Mouse (Mus musculus) limb, embryonic 15.5 days (tissue): Measurements from ENCODE around the gene Kdm2b. TPM values are rescaled to one million over a fixed set of nuclear protein-coding genes. Genes with fewer than 3 reads are reported as not detected.

Source experiments
- ATAC-seq: fragments of 200-750 bp; cut with Nextera tagmentation; 2 replicates; pipeline ENCODE4 v1.8.0; 2017; ENCODE audit warnings: low read depth, moderate TSS enrichment; ENCODE audit not compliant: insufficient number of reproducible peaks, low FRiP score, low TSS enrichment
- H3K27ac ChIP-seq: fragments of 300-500 bp; sonication (generic); 2 replicates; pipeline ENCODE4 v1.5.1; 2015; ENCODE audit warnings: moderate library complexity, mild to moderate bottlenecking, inconsistent platforms
- H3K27me3 ChIP-seq: fragments of 300-500 bp; sonication (generic); 2 replicates; pipeline ENCODE4 v1.6.1; 2015; ENCODE audit warnings: inconsistent platforms
- H3K36me3 ChIP-seq: fragments of 300-500 bp; sonication (generic); 2 replicates; pipeline ENCODE4 v1.6.1; 2015; ENCODE audit warnings: inconsistent platforms
- H3K4me1 ChIP-seq: fragments of 300-500 bp; sonication (generic); 2 replicates; pipeline ENCODE4 v1.6.1; 2015; ENCODE audit warnings: inconsistent platforms
- H3K4me2 ChIP-seq: fragments of 300-500 bp; sonication (generic); 2 replicates; pipeline ENCODE4 v1.6.1; 2015; ENCODE audit warnings: mild to moderate bottlenecking, inconsistent platforms
- H3K4me3 ChIP-seq: fragments of 300-500 bp; sonication (generic); 2 replicates; pipeline ENCODE4 v1.5.1; 2015; ENCODE audit warnings: mild to moderate bottlenecking, inconsistent platforms
- H3K9ac ChIP-seq: fragments of 300-500 bp; sonication (generic); 2 replicates; pipeline ENCODE4 v1.6.1; 2015; ENCODE audit warnings: inconsistent platforms
- H3K9me3 ChIP-seq: fragments of 300-500 bp; sonication (generic); 2 replicates; pipeline ENCODE4 v1.6.1; 2016; ENCODE audit warnings: inconsistent platforms
- WGBS: fragments of 180-500 bp; shearing (Covaris S2); methylation state at CpG from one replicate; pipeline ENCODE4 v1.1.7; 2015; 5-methylcytosine and 5-hydroxymethylcytosine counted together
- polyA plus RNA-seq: library from polyadenylated mRNA; unstranded; fragments of >200 nt; fragmentation: Nextera tagmentation; extraction: Ambion mirVana; gene quantifications from 2 replicates; pipeline ENCODE4 v1.2.1, GENCODE M21; 2015

Gene Kdm2b
- polyA plus RNA-seq, 1 experiment from 2014 or later: 46.0 TPM

- Histone ChIP-seq H3K4me3 (no peak overlapping the region), H3K4me1 (peaks cover 36% of the 10 kb centered on the region), H3K9ac (no peak overlapping the region), H3K4me2 (no peak overlapping the region), H3K36me3 (peaks cover 5% of the 10 kb centered on the region), H3K27ac (no peak overlapping the region), H3K9me3 (no peaks in the 10 kb centered on the region), H3K27me3 (no peaks in the 10 kb centered on the region)
- 92% methylated on average over 6 of the region's 6 CpGs for WGBS
- no peak for ATAC-seq
Observed at GRCm38 (mm10) chr5:123024312-123024711, 34.7 kb upstream of the Kdm2b start.

- WGBS: 42% methylated on average over 6 of the region's 6 CpGs
- ATAC-seq: no peak
Observed at GRCm38 (mm10) chr5:123023049-123023448, 33.4 kb upstream of the Kdm2b start.

GRCm38 (mm10) chr5:123021438-123021837 lies 31.8 kb upstream of the Kdm2b start:
- Histone ChIP-seq H3K27me3 (no peaks in the 10 kb centered on the region), H3K9ac (no peak overlapping the region), H3K4me2 (no peak overlapping the region), H3K4me3 (no peak overlapping the region), H3K36me3 (no peaks in the 10 kb centered on the region), H3K4me1 (peaks cover 38% of the 10 kb centered on the region), H3K9me3 (no peaks in the 10 kb centered on the region), H3K27ac (no peak overlapping the region)
- 92% methylated on average over 7 of the region's 7 CpGs for WGBS
- no peak for ATAC-seq

More at GRCm38 (mm10) chr5:123023049-123023448, 33.4 kb upstream of the Kdm2b start:
- Histone ChIP-seq H3K27me3 (no peaks in the 10 kb centered on the region), H3K36me3 (no peaks in the 10 kb centered on the region), H3K4me3 (no peak overlapping the region), H3K4me1 (peaks cover 43% of the 10 kb centered on the region), H3K9ac (no peak overlapping the region), H3K9me3 (no peaks in the 10 kb centered on the region), H3K27ac (no peak overlapping the region), H3K4me2 (no peak overlapping the region)

- peaks cover 40% of the 10 kb centered on the region for H3K4me1 ChIP-seq
- no peaks in the 10 kb centered on the region for H3K36me3 ChIP-seq
- H3K9ac ChIP-seq: no peak overlapping the region
- H3K27me3 ChIP-seq: no peaks in the 10 kb centered on the region
- no peak overlapping the region for H3K27ac ChIP-seq
- WGBS: 90% methylated on average over 5 of the region's 5 CpGs
- H3K4me3 ChIP-seq: no peak overlapping the region
- H3K4me2 ChIP-seq: no peak overlapping the region
- ATAC-seq: no peak
- no peaks in the 10 kb centered on the region for H3K9me3 ChIP-seq
Observed at GRCm38 (mm10) chr5:123020426-123020825, 30.8 kb upstream of the Kdm2b start.

GRCm38 (mm10) chr5:123019336-123020016 lies 29.9 kb upstream of the Kdm2b start:
- no peaks in the 10 kb centered on the region for H3K36me3 ChIP-seq
- H3K4me1 ChIP-seq: peaks cover 38% of the 10 kb centered on the region
- H3K27me3 ChIP-seq: no peaks in the 10 kb centered on the region
- no peak overlapping the region for H3K4me2 ChIP-seq
- ATAC-seq: no peak
- H3K9me3 ChIP-seq: no peaks in the 10 kb centered on the region
- H3K9ac ChIP-seq: no peak overlapping the region
- 33% methylated on average over 10 of the region's 10 CpGs for WGBS
- no peak overlapping the region for H3K4me3 ChIP-seq
- peak overlapping the region; percentile 22; the same call in 1 of the 2 replicates for H3K27ac ChIP-seq

- Histone ChIP-seq H3K4me2 (no peak overlapping the region), H3K4me3 (no peak overlapping the region), H3K9ac (no peak overlapping the region), H3K27ac (no peak overlapping the region), H3K27me3 (no peaks in the 10 kb centered on the region), H3K9me3 (no peaks in the 10 kb centered on the region), H3K36me3 (no peaks in the 10 kb centered on the region), H3K4me1 (peaks cover 45% of the 10 kb centered on the region)
- ATAC-seq: no peak
- 84% methylated on average over 4 of the region's 4 CpGs for WGBS
Observed at GRCm38 (mm10) chr5:123017504-123017903, 27.9 kb upstream of the Kdm2b start.

- Histone ChIP-seq H3K4me2 (peak overlapping the region; percentile 66), H3K4me1 (peaks cover 45% of the 10 kb centered on the region), H3K9ac (peak overlapping the region; percentile 87), H3K36me3 (no peaks in the 10 kb centered on the region), H3K9me3 (no peaks in the 10 kb centered on the region), H3K4me3 (peak overlapping the region; percentile 81), H3K27ac (peak overlapping the region; percentile 96), H3K27me3 (no peaks in the 10 kb centered on the region)
- no peak for ATAC-seq
- WGBS: 18% methylated on average over 8 of the region's 8 CpGs
Observed at GRCm38 (mm10) chr5:123015915-123016314, 26.3 kb upstream of the Kdm2b start.

- Histone ChIP-seq H3K9me3 (no peaks in the 10 kb centered on the region), H3K4me1 (peaks cover 46% of the 10 kb centered on the region), H3K27me3 (no peaks in the 10 kb centered on the region), H3K4me3 (peak within 1 kb of the TSS; percentile 81), H3K27ac (peak within 1 kb of the TSS; percentile 96), H3K36me3 (no peaks in the 10 kb centered on the region), H3K4me2 (peak within 1 kb of the TSS; percentile 66), H3K9ac (peak within 1 kb of the TSS; percentile 87)
- peak; percentile 94 for ATAC-seq
- under 1% methylated on average over 104 of the region's 106 CpGs for WGBS
Observed at GRCm38 (mm10) chr5:123014753-123015701, 25.4 kb upstream of the Kdm2b start, which contains the start of gene Orai1. Gene Orai1 (plus strand): TSS chr5:123015074.

- no peak overlapping the region for H3K4me3 ChIP-seq
- no peak for ATAC-seq
- no peak overlapping the region for H3K27ac ChIP-seq
- H3K4me1 ChIP-seq: peaks cover 40% of the 10 kb centered on the region
- H3K27me3 ChIP-seq: no peaks in the 10 kb centered on the region
- WGBS: 46% methylated on average over 9 of the region's 9 CpGs
- H3K9me3 ChIP-seq: no peaks in the 10 kb centered on the region
- H3K9ac ChIP-seq: no peak overlapping the region
- H3K36me3 ChIP-seq: no peaks in the 10 kb centered on the region
- H3K4me2 ChIP-seq: no peak overlapping the region
Observed at GRCm38 (mm10) chr5:123013599-123014315, 24.1 kb upstream of the Kdm2b start.

GRCm38 (mm10) chr5:123011705-123012104 lies 22.1 kb upstream of the Kdm2b start:
- Histone ChIP-seq H3K27ac (no peak overlapping the region), H3K4me3 (no peak overlapping the region), H3K9ac (no peak overlapping the region), H3K36me3 (no peaks in the 10 kb centered on the region), H3K4me1 (peaks cover 30% of the 10 kb centered on the region), H3K27me3 (no peaks in the 10 kb centered on the region), H3K4me2 (no peak overlapping the region), H3K9me3 (no peaks in the 10 kb centered on the region)
- WGBS: 95% methylated on average over 9 of the region's 9 CpGs
- ATAC-seq: no peak

- Histone ChIP-seq H3K27me3 (no peaks in the 10 kb centered on the region), H3K9me3 (no peaks in the 10 kb centered on the region), H3K4me2 (no peak overlapping the region), H3K9ac (no peak overlapping the region), H3K36me3 (no peaks in the 10 kb centered on the region), H3K4me3 (no peak overlapping the region), H3K4me1 (peaks cover 25% of the 10 kb centered on the region), H3K27ac (no peak overlapping the region)
- WGBS: 90% methylated on average over 6 of the region's 6 CpGs
- no peak for ATAC-seq
Observed at GRCm38 (mm10) chr5:123010806-123011205, 21.2 kb upstream of the Kdm2b start.
